Mouse (Mus musculus) megakaryocyte, embryonic 14.5 days (primary cell): ENCODE data around the gene Grin3b.

Source experiments
- FLI1 ChIP-seq: IDR thresholded peaks from 2 replicates; pipeline ENCODE4 v1.6.1; 2012; ENCODE audit warnings: low read length, inconsistent platforms, mixed read lengths
- GATA1 ChIP-seq: IDR thresholded peaks from 3 replicates; pipeline ENCODE4 v1.6.1; 2012; ENCODE audit warnings: mixed read lengths, low read length, inconsistent platforms, borderline replicate concordance

- TF ChIP-seq GATA1 (no peak), FLI1 (no peak)
Observed at GRCm38 (mm10) chr10:79966886-79967400, 3.6 kb upstream of the Grin3b start.
